Mouse (Mus musculus): ENCODE results near the gene Msi1. TPM values are rescaled to one million over a fixed set of nuclear protein-coding genes. Genes with fewer than 3 reads are reported as not detected.
"Not testable (repeated sequence)": the region's sequence is repeated elsewhere in the genome, so short reads cannot be mapped to it uniquely, and the experiment has no call there.

Gene Msi1
- polyA plus RNA-seq, 1 experiment from 2014 or later = 16.0 TPM

DNA sequence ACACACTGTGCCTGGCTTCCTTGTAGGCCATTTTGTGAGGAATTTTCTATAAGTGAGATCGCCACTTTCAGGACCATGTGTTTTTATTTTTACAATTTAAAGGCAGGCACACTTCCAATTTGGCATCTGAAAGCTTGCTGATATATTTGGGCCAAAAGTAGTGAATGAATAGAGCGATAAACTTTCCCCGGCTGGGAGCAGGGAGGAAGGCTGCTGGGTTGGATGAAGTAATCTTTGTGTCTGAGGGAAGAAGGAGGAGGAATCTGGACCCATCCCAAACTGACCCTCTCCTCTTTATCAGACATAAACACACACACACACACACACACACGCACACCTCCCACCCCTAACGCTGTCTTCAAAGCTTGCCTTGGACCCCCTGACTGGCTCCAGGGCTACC lies 64.0 kb downstream of the Msi1 start:
- 24% methylated on average over 5 of the region's 5 CpGs for WGBS
- DNase-seq (ENCODE audit: low spot score) (peak; percentile 90), ATAC-seq (ENCODE audit: low read depth) (no peak)
- Histone ChIP-seq H3K9me3 (ENCODE audit: control insufficient read depth, low read length) (no peaks in the 10 kb centered on the region), H3K4me1 (ENCODE audit: control insufficient read depth, insufficient read depth, low read length) (peaks cover 22% of the 10 kb centered on the region), H3K27ac (replicated peaks; ENCODE audit: low read depth, low read length) (peak overlapping the region; percentile 84), H3K4me2 (ENCODE audit: low read depth, low read length) (peak overlapping the region; percentile 1; the same call in 1 of the 2 replicates), H3K9ac (ENCODE audit: low read depth, low read length) (no peak overlapping the region), H3K36me3 (ENCODE audit: control insufficient read depth, insufficient read depth, low read length) (no peaks in the 10 kb centered on the region), H3K27me3 (replicated peaks; ENCODE audit: control insufficient read depth, insufficient read depth, low read length) (no peaks in the 10 kb centered on the region), H3K4me3 (ENCODE audit: low read depth, low read length) (no peak overlapping the region)

DNA sequence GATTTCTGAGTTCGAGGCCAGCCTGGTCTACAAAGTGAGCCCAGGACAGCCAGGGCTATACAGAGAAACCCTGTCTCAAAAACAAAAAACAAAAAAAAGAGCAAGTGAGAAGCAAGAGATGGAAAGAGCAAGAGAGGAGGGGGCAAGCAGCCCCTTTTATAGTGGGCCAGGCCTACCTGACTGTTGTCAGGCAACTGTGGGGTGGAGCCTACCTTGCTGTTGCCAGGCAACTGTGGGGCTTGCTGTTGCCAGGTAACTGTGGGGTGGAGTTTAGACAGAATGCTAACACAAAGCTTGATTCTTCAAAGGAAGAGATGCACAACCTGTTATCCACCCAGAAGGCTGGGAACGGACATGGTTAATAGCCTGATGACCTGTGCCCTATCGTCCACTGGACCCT lies 66.2 kb downstream of the Msi1 start:
- not testable (repeated sequence) for H3K4me3 ChIP-seq (ENCODE audit: low read depth, low read length); H3K27me3 ChIP-seq (replicated peaks; ENCODE audit: control insufficient read depth, insufficient read depth, low read length); H3K4me2 ChIP-seq (ENCODE audit: low read depth, low read length); H3K27ac ChIP-seq (replicated peaks; ENCODE audit: low read depth, low read length); H3K9me3 ChIP-seq (ENCODE audit: control insufficient read depth, low read length); H3K9ac ChIP-seq (ENCODE audit: low read depth, low read length); DNase-seq (ENCODE audit: low spot score); H3K36me3 ChIP-seq (ENCODE audit: control insufficient read depth, insufficient read depth, low read length); ATAC-seq (ENCODE audit: low read depth)
- peaks cover 19% of the 10 kb centered on the region for H3K4me1 ChIP-seq (ENCODE audit: control insufficient read depth, insufficient read depth, low read length)
- WGBS = 86% methylated on average over 3 of the region's 3 CpGs

DNA sequence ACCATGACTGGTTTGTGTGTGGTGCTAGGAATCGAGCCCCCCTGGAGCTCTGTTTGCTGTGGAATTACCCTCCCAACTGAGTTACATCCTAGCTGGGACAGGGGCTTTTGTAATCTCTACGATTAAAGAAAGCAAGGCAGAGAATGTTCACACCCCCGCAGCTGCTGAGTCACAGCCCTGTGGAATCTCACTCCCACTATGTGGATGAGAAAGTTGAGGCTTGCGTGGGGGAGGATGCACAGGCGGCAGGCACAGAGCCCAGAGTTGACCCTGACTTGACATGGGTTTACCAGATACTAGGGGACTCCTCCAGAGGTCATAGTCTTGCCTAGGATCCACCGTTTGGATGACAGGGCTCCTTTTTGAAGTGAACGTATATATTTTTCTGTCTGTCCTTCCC lies 67.6 kb downstream of the Msi1 start:
- Histone ChIP-seq H3K36me3 (ENCODE audit: control insufficient read depth, insufficient read depth, low read length) (no peaks in the 10 kb centered on the region), H3K4me3 (ENCODE audit: low read depth, low read length) (no peak overlapping the region), H3K27me3 (replicated peaks; ENCODE audit: control insufficient read depth, insufficient read depth, low read length) (no peaks in the 10 kb centered on the region), H3K4me1 (ENCODE audit: control insufficient read depth, insufficient read depth, low read length) (peaks cover 7% of the 10 kb centered on the region; the same call in 1 of the 2 replicates), H3K9ac (ENCODE audit: low read depth, low read length) (no peak overlapping the region), H3K27ac (replicated peaks; ENCODE audit: low read depth, low read length) (no peak overlapping the region), H3K4me2 (ENCODE audit: low read depth, low read length) (no peak overlapping the region), H3K9me3 (ENCODE audit: control insufficient read depth, low read length) (no peaks in the 10 kb centered on the region)
- no peak for ATAC-seq (ENCODE audit: low read depth)
- no peak for DNase-seq (ENCODE audit: low spot score)
- 84% methylated on average over 7 of the region's 7 CpGs for WGBS

DNA sequence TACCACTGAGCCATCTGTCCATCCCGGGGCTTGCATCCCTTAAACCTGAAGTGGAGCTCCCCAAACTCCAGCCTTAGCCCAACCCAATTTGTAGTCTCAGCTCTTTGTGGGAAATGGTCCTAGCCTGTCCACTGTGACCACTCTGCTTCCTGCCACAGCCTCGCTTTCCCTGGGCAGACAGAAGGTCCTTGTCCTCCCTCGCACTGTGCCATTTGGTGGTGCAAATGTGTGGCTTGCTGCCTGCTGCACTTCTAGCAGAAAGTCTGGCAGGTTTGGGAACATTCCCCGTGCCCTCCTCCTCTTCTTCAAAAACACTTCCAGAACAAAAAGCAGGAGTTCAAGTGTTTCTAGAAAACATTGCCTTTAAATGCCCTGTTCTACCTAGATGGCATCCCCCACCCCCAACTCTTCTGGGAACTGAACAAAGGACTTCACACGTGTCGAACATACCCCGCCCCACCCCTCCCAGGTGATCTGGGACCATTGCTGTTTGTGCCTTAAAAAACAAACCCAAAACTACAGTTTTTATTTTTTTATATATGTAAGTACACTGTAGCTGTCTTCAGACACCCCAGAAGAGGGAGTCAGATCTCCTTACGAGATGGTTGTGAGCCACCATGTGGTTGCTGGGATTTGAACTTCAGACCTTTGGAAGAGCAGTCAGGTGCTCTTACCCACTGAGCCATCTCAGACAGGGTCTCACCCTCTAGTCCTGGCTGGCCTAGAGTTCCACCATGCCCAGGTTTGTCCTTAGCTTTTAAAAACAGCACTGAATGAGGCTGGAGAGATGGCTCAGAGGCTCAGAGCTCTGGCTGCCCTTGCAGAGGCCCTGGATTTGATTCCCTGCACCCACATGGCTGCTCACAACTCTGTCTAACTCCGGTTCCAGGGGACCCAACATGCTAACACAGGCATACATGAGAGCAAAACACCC lies 69.2 kb downstream of the Msi1 start:
- Histone ChIP-seq H3K27me3 (replicated peaks; ENCODE audit: control insufficient read depth, insufficient read depth, low read length) (no peaks in the 10 kb centered on the region), H3K4me2 (ENCODE audit: low read depth, low read length) (no peak overlapping the region), H3K4me3 (ENCODE audit: low read depth, low read length) (no peak overlapping the region), H3K4me1 (ENCODE audit: control insufficient read depth, insufficient read depth, low read length) (peaks cover 3% of the 10 kb centered on the region; the same call in 1 of the 2 replicates), H3K9me3 (ENCODE audit: control insufficient read depth, low read length) (no peaks in the 10 kb centered on the region), H3K36me3 (ENCODE audit: control insufficient read depth, insufficient read depth, low read length) (no peaks in the 10 kb centered on the region), H3K9ac (ENCODE audit: low read depth, low read length) (no peak overlapping the region), H3K27ac (replicated peaks; ENCODE audit: low read depth, low read length) (no peak overlapping the region)
- WGBS = 48% methylated on average over 9 of the region's 9 CpGs
- DNase-seq (ENCODE audit: low spot score) (no peak), ATAC-seq (ENCODE audit: low read depth) (no peak)

DNA sequence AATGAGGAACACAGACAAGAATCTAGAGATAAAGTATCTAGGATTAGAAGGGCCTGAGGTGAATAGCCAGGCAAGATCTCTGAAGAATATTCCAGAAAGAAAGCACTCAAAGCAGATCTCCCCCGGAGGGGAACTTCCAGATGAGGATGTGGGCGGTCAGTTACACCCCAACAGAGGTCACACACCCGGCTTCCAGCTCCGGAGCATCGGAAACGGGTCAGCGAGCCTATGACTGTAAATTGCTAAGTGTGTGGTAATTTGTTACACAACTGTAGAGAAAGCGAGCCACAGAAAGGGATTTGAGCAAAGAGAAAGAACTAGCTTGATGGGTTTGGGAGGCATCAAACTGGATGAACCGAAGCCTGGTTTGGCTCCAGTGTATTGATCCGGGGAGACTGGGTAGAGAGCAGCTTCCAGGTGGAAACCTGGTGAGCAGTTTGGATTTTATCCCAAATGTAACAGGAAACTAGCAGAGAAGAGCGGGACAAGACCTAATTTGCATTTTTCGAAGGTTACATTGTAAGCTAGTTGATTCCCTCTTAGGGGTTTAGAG lies 71.1 kb downstream of the Msi1 start:
- Histone ChIP-seq H3K27ac (replicated peaks; ENCODE audit: low read depth, low read length) (no peak overlapping the region), H3K27me3 (replicated peaks; ENCODE audit: control insufficient read depth, insufficient read depth, low read length) (no peaks in the 10 kb centered on the region), H3K4me1 (ENCODE audit: control insufficient read depth, insufficient read depth, low read length) (no peaks in the 10 kb centered on the region), H3K9ac (ENCODE audit: low read depth, low read length) (no peak overlapping the region), H3K36me3 (ENCODE audit: control insufficient read depth, insufficient read depth, low read length) (no peaks in the 10 kb centered on the region), H3K4me3 (ENCODE audit: low read depth, low read length) (no peak overlapping the region), H3K9me3 (ENCODE audit: control insufficient read depth, low read length) (no peaks in the 10 kb centered on the region), H3K4me2 (ENCODE audit: low read depth, low read length) (no peak overlapping the region)
- 72% methylated on average over 12 of the region's 12 CpGs for WGBS
- DNase-seq (ENCODE audit: low spot score) (no peak), ATAC-seq (ENCODE audit: low read depth) (no peak)

DNA sequence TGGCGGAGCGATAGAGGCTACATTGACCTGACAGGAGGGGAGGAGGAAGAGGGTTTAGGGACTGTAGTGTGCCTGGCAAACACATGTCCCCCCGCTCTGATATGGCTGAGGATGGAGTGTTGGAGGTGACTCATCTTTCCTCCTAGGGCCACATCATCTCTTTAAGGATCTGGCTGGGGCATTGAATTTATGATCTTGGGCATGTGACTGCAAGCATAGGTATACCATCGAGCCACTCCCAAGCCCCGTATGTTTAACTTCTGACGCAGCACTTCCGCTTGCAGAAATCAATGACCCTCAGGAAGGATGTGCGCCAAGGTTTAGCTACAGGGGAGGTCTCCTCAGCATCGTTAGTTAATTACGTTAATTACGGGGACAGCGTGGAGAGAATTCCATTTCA lies 73.6 kb downstream of the Msi1 start:
- H3K4me2 ChIP-seq (ENCODE audit: low read depth, low read length) = no peak overlapping the region
- ATAC-seq (ENCODE audit: low read depth) (no peak), DNase-seq (ENCODE audit: low spot score) (no peak)
- 48% methylated on average over 12 of the region's 12 CpGs for WGBS
- H3K27me3 ChIP-seq (replicated peaks; ENCODE audit: control insufficient read depth, insufficient read depth, low read length) = no peaks in the 10 kb centered on the region
- H3K4me1 ChIP-seq (ENCODE audit: control insufficient read depth, insufficient read depth, low read length) = peaks cover 7% of the 10 kb centered on the region
- no peaks in the 10 kb centered on the region for H3K36me3 ChIP-seq (ENCODE audit: control insufficient read depth, insufficient read depth, low read length)
- H3K9me3 ChIP-seq (ENCODE audit: control insufficient read depth, low read length) = no peaks in the 10 kb centered on the region
- H3K4me3 ChIP-seq (ENCODE audit: low read depth, low read length) = no peak overlapping the region
- no peak overlapping the region for H3K27ac ChIP-seq (replicated peaks; ENCODE audit: low read depth, low read length)
- H3K9ac ChIP-seq (ENCODE audit: low read depth, low read length) = no peak overlapping the region

Other genes with a start within 250 kb of the Msi1 start
- 2.7 and 3.1 TPM in 2 replicates for gene Cabp1, start 235.2 kb upstream of the Msi1 start, polyA plus RNA-seq (2014; fragmentation: Nextera tagmentation; extraction: Ambion mirVana)
- gene Pop5, start 193.8 kb upstream of the Msi1 start, polyA plus RNA-seq (2014; fragmentation: Nextera tagmentation; extraction: Ambion mirVana) = 82.6 and 95.5 TPM in 2 replicates
- gene Rnf10, start 156.7 kb upstream of the Msi1 start, polyA plus RNA-seq (2014; fragmentation: Nextera tagmentation; extraction: Ambion mirVana) = 77.2 and 79.1 TPM in 2 replicates
- 39.0 and 41.9 TPM in 2 replicates for gene Coq5, start 149.9 kb upstream of the Msi1 start, polyA plus RNA-seq (2014; fragmentation: Nextera tagmentation; extraction: Ambion mirVana)
- 1,629 and 1,828 TPM in 2 replicates for gene Dynll1, start 128.6 kb upstream of the Msi1 start, polyA plus RNA-seq (2014; fragmentation: Nextera tagmentation; extraction: Ambion mirVana)
- gene Srsf9, start 102.4 kb upstream of the Msi1 start, polyA plus RNA-seq (2014; fragmentation: Nextera tagmentation; extraction: Ambion mirVana) = 203 and 230 TPM in 2 replicates
- gene Gatc, start 88.4 kb upstream of the Msi1 start, polyA plus RNA-seq (2014; fragmentation: Nextera tagmentation; extraction: Ambion mirVana) = 26.5 and 26.7 TPM in 2 replicates
- gene Triap1, start 88.4 kb upstream of the Msi1 start, polyA plus RNA-seq (2014; fragmentation: Nextera tagmentation; extraction: Ambion mirVana) = 48.5 and 51.3 TPM in 2 replicates
- gene Cox6a1, start 80.6 kb upstream of the Msi1 start, polyA plus RNA-seq (2014; fragmentation: Nextera tagmentation; extraction: Ambion mirVana) = 833 and 912 TPM in 2 replicates
- not detected in 2 replicates for gene Pla2g1b, start 36.7 kb downstream of the Msi1 start, polyA plus RNA-seq (2014; fragmentation: Nextera tagmentation; extraction: Ambion mirVana)
- 13.9 and 20.3 TPM in 2 replicates for gene Sirt4, start 55.1 kb downstream of the Msi1 start, polyA plus RNA-seq (2014; fragmentation: Nextera tagmentation; extraction: Ambion mirVana)
- 28.6 and 28.8 TPM in 2 replicates for gene Pxn, start 77.1 kb downstream of the Msi1 start, polyA plus RNA-seq (2014; fragmentation: Nextera tagmentation; extraction: Ambion mirVana)
- 1,928 and 1,996 TPM in 2 replicates for gene Rplp0, start 129.9 kb downstream of the Msi1 start, polyA plus RNA-seq (2014; fragmentation: Nextera tagmentation; extraction: Ambion mirVana)
- 40.3 and 41.9 TPM in 2 replicates for gene Gcn1l1, start 135.7 kb downstream of the Msi1 start, polyA plus RNA-seq (2014; fragmentation: Nextera tagmentation; extraction: Ambion mirVana)
- gene Rab35, start 202.3 kb downstream of the Msi1 start, polyA plus RNA-seq (2014; fragmentation: Nextera tagmentation; extraction: Ambion mirVana) = 18.9 and 19.3 TPM in 2 replicates